Mouse (Mus musculus): Measurements from ENCODE around the gene Pde3b. TPM values are rescaled to one million over a fixed set of nuclear protein-coding genes. Genes with fewer than 3 reads are reported as not detected.

Pde3b gene
- polyA plus RNA-seq, 1 experiment from 2014 or later: 8.7 TPM

- H3K9ac ChIP-seq: no peak overlapping the region
- no peak overlapping the region for H3K27ac ChIP-seq
- ATAC-seq (ENCODE audit: low FRiP score, low read depth): no peak
- H3K36me3 ChIP-seq: no peaks in the 10 kb centered on the region
- no peaks in the 10 kb centered on the region for H3K4me1 ChIP-seq
- 84% methylated on average over 5 of the region's 5 CpGs for WGBS
- H3K9me3 ChIP-seq: no peaks in the 10 kb centered on the region
- H3K4me3 ChIP-seq: no peak overlapping the region
- no peaks in the 10 kb centered on the region for H3K27me3 ChIP-seq (replicated peaks)
- H3K4me2 ChIP-seq (replicated peaks): no peak overlapping the region
Observed at GRCm38 (mm10) chr7:114453300-114453990, 38.4 kb downstream of the Pde3b start.

GRCm38 (mm10) chr7:114454858-114455257, 39.8 kb downstream of the Pde3b start:
- H3K27ac ChIP-seq: no peak overlapping the region
- no peaks in the 10 kb centered on the region for H3K27me3 ChIP-seq (replicated peaks)
- H3K36me3 ChIP-seq: no peaks in the 10 kb centered on the region
- ATAC-seq (ENCODE audit: low FRiP score, low read depth): no peak
- H3K9me3 ChIP-seq: no peaks in the 10 kb centered on the region
- no peak overlapping the region for H3K4me3 ChIP-seq
- WGBS: 88% methylated on average over 1 of the region's 1 CpGs
- H3K4me1 ChIP-seq: no peaks in the 10 kb centered on the region
- no peak overlapping the region for H3K9ac ChIP-seq
- H3K4me2 ChIP-seq (replicated peaks): no peak overlapping the region

- 75% methylated on average over 4 of the region's 4 CpGs for WGBS
- no peaks in the 10 kb centered on the region for H3K9me3 ChIP-seq
- no peak overlapping the region for H3K9ac ChIP-seq
- no peak overlapping the region for H3K27ac ChIP-seq
- H3K27me3 ChIP-seq (replicated peaks): no peaks in the 10 kb centered on the region
- H3K36me3 ChIP-seq: no peaks in the 10 kb centered on the region
- H3K4me1 ChIP-seq: no peaks in the 10 kb centered on the region
- no peak overlapping the region for H3K4me2 ChIP-seq (replicated peaks)
- H3K4me3 ChIP-seq: no peak overlapping the region
- no peak for ATAC-seq (ENCODE audit: low FRiP score, low read depth)
Observed at GRCm38 (mm10) chr7:114456904-114457303, 41.8 kb downstream of the Pde3b start.

GRCm38 (mm10) chr7:114459909-114460308, 44.8 kb downstream of the Pde3b start:
- 24% methylated on average over 1 of the region's 1 CpGs for WGBS
- Histone ChIP-seq H3K4me2 (replicated peaks) (no peak overlapping the region), H3K9ac (no peak overlapping the region), H3K27ac (no peak overlapping the region), H3K9me3 (no peaks in the 10 kb centered on the region), H3K36me3 (no peaks in the 10 kb centered on the region), H3K27me3 (replicated peaks) (no peaks in the 10 kb centered on the region), H3K4me3 (no peak overlapping the region), H3K4me1 (no peaks in the 10 kb centered on the region)
- ATAC-seq (ENCODE audit: low FRiP score, low read depth): no peak

GRCm38 (mm10) chr7:114461727-114462126, 46.6 kb downstream of the Pde3b start:
- no peak for ATAC-seq (ENCODE audit: low FRiP score, low read depth)
- 81% methylated on average over 2 of the region's 2 CpGs for WGBS
- H3K4me3 ChIP-seq: no peak overlapping the region

GRCm38 (mm10) chr7:114466358-114466757, 51.3 kb downstream of the Pde3b start:
- Histone ChIP-seq H3K4me3 (no peak overlapping the region), H3K4me1 (no peaks in the 10 kb centered on the region), H3K9me3 (no peaks in the 10 kb centered on the region), H3K9ac (no peak overlapping the region), H3K27me3 (replicated peaks) (no peaks in the 10 kb centered on the region), H3K4me2 (replicated peaks) (no peak overlapping the region), H3K27ac (no peak overlapping the region), H3K36me3 (no peaks in the 10 kb centered on the region)
- WGBS: 89% methylated on average over 3 of the region's 3 CpGs
- no peak for ATAC-seq (ENCODE audit: low FRiP score, low read depth)

More at GRCm38 (mm10) chr7:114461727-114462126, 46.6 kb downstream of the Pde3b start:
- no peaks in the 10 kb centered on the region for H3K9me3 ChIP-seq
- no peaks in the 10 kb centered on the region for H3K27me3 ChIP-seq (replicated peaks)
- no peak overlapping the region for H3K4me2 ChIP-seq (replicated peaks)
- H3K4me1 ChIP-seq: no peaks in the 10 kb centered on the region
- no peak overlapping the region for H3K9ac ChIP-seq
- H3K27ac ChIP-seq: no peak overlapping the region
- H3K36me3 ChIP-seq: no peaks in the 10 kb centered on the region

GRCm38 (mm10) chr7:114472471-114472870, 57.4 kb downstream of the Pde3b start:
- H3K4me2 ChIP-seq (replicated peaks): no peak overlapping the region
- H3K4me1 ChIP-seq: no peaks in the 10 kb centered on the region
- H3K9me3 ChIP-seq: no peaks in the 10 kb centered on the region
- H3K36me3 ChIP-seq: no peaks in the 10 kb centered on the region
- H3K9ac ChIP-seq: no peak overlapping the region
- H3K27ac ChIP-seq: no peak overlapping the region
- WGBS: 78% methylated on average over 2 of the region's 2 CpGs
- no peaks in the 10 kb centered on the region for H3K27me3 ChIP-seq (replicated peaks)
- no peak overlapping the region for H3K4me3 ChIP-seq
- no peak for ATAC-seq (ENCODE audit: low FRiP score, low read depth)

- Histone ChIP-seq H3K27me3 (replicated peaks) (no peaks in the 10 kb centered on the region), H3K4me1 (no peaks in the 10 kb centered on the region), H3K27ac (no peak overlapping the region), H3K9me3 (no peaks in the 10 kb centered on the region), H3K4me3 (no peak overlapping the region), H3K9ac (no peak overlapping the region), H3K4me2 (replicated peaks) (no peak overlapping the region), H3K36me3 (no peaks in the 10 kb centered on the region)
- ATAC-seq (ENCODE audit: low FRiP score, low read depth): no peak
- 78% methylated on average over 1 of the region's 1 CpGs for WGBS
Observed at GRCm38 (mm10) chr7:114474889-114475288, 59.8 kb downstream of the Pde3b start.

GRCm38 (mm10) chr7:114477884-114478283, 62.8 kb downstream of the Pde3b start:
- ATAC-seq (ENCODE audit: low FRiP score, low read depth): no peak
- no peak overlapping the region for H3K4me2 ChIP-seq (replicated peaks)
- H3K27ac ChIP-seq: no peak overlapping the region
- H3K9ac ChIP-seq: no peak overlapping the region
- no peaks in the 10 kb centered on the region for H3K27me3 ChIP-seq (replicated peaks)
- no peaks in the 10 kb centered on the region for H3K4me1 ChIP-seq
- no peak overlapping the region for H3K4me3 ChIP-seq
- no peaks in the 10 kb centered on the region for H3K36me3 ChIP-seq
- no peaks in the 10 kb centered on the region for H3K9me3 ChIP-seq
- WGBS: 88% methylated on average over 2 of the region's 2 CpGs

GRCm38 (mm10) chr7:114478901-114479300, 63.8 kb downstream of the Pde3b start:
- Histone ChIP-seq H3K4me1 (no peaks in the 10 kb centered on the region), H3K4me3 (no peak overlapping the region), H3K4me2 (replicated peaks) (no peak overlapping the region), H3K27me3 (replicated peaks) (no peaks in the 10 kb centered on the region), H3K9me3 (no peaks in the 10 kb centered on the region), H3K27ac (no peak overlapping the region), H3K36me3 (no peaks in the 10 kb centered on the region), H3K9ac (no peak overlapping the region)
- no peak for ATAC-seq (ENCODE audit: low FRiP score, low read depth)
- 34% methylated on average over 5 of the region's 5 CpGs for WGBS

- H3K27ac ChIP-seq: no peak overlapping the region
- ATAC-seq (ENCODE audit: low FRiP score, low read depth): no peak
- 87% methylated on average over 4 of the region's 4 CpGs for WGBS
Observed at GRCm38 (mm10) chr7:114479779-114480178, 64.7 kb downstream of the Pde3b start.

GRCm38 (mm10) chr7:114480196-114480989, 65.3 kb downstream of the Pde3b start:
- WGBS: 73% methylated on average over 6 of the region's 6 CpGs
- no peak overlapping the region for H3K9ac ChIP-seq
- H3K9me3 ChIP-seq: no peaks in the 10 kb centered on the region
- no peak overlapping the region for H3K27ac ChIP-seq
- no peak overlapping the region for H3K4me2 ChIP-seq (replicated peaks)
- ATAC-seq (ENCODE audit: low FRiP score, low read depth): no peak
- H3K27me3 ChIP-seq (replicated peaks): no peaks in the 10 kb centered on the region
- no peaks in the 10 kb centered on the region for H3K4me1 ChIP-seq
- H3K4me3 ChIP-seq: no peak overlapping the region
- no peaks in the 10 kb centered on the region for H3K36me3 ChIP-seq

More at GRCm38 (mm10) chr7:114479779-114480178, 64.7 kb downstream of the Pde3b start:
- H3K4me1 ChIP-seq: no peaks in the 10 kb centered on the region
- H3K4me3 ChIP-seq: no peak overlapping the region
- no peak overlapping the region for H3K9ac ChIP-seq
- no peaks in the 10 kb centered on the region for H3K36me3 ChIP-seq
- H3K27me3 ChIP-seq (replicated peaks): no peaks in the 10 kb centered on the region
- no peak overlapping the region for H3K4me2 ChIP-seq (replicated peaks)
- H3K9me3 ChIP-seq: no peaks in the 10 kb centered on the region

Data from neural tube, embryonic 12.5 days (tissue).